Mouse (Mus musculus) cortical plate, adult 2 months (tissue): ENCODE results near the gene Olfr370.

ENCODE experiments used
- CTCF ChIP-seq: fragments of 200-500 bp; IDR thresholded peaks from 2 replicates; pipeline ENCODE4 v1.5.1; 2011; ENCODE audit warnings: mild to moderate bottlenecking, control low read depth, low read length; ENCODE audit not compliant: insufficient read depth; ENCODE audit errors: extremely low read depth
- POLR2A ChIP-seq: fragments of 200-500 bp; IDR thresholded peaks from 2 replicates; pipeline ENCODE4 v1.6.1; 2011; ENCODE audit warnings: mild to moderate bottlenecking, low read length, control low read depth; ENCODE audit not compliant: insufficient read depth; ENCODE audit errors: extremely low read depth

DNA sequence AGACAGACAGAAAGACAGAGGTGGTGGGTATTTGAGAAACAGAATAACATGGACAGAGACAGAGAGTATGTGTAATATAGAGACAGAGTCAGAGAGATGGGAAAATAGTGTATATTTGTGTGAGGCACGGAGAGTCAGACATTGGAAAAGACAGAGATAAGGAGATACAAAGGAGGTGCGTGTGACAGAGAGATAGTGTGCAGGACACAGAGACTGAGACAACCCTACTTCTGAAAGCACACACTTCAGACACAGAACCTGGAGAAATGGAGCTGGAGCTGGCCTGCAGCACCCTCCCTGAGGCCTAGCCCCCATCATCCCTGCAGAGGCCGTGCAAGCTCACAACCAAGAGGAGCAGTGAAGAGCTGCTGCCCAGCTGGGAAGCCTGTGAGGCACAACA, 27.1 kb downstream of the Olfr370 start:
- TF ChIP-seq CTCF (no peak), POLR2A (no peak)
